In genomic region chr11:72576466-72577351, GRCm38 (mm10) we compare ENCODE assay signal across 8 mouse cellular contexts. TPM values are rescaled to one million over a fixed set of nuclear protein-coding genes. Genes with fewer than 3 reads are reported as not detected.
DNase-seq lines count a peak whose midpoint lies in the region; ATAC-seq and TF ChIP-seq lines count a peak whose summit lies in the region.

No protein-coding gene starts in this region.

- no peaks in the 10 kb centered on the region for H3K27me3 ChIP-seq in forebrain, embryonic 13.5 days
- H3K27me3 ChIP-seq in stomach, postnatal 0 days (ENCODE audit: control insufficient read depth, insufficient read depth, low read length), result no peaks in the 10 kb centered on the region

- peak; percentile 63 for DNase-seq in left cerebral cortex, postnatal 4 days
- DNase-seq in left cerebral cortex, postnatal 25 days (ENCODE audit: low spot score in 2 of 2), result no peak
- peak; percentile 22 for DNase-seq in kidney, postnatal 14 days
- peak; percentile 68 for DNase-seq in stomach, postnatal 0 days (ENCODE audit: low spot score)
- no peak for DNase-seq in left cerebral cortex, postnatal 14 days (ENCODE audit: low spot score in 2 of 2)

- H3K9me3 ChIP-seq in forebrain, embryonic 13.5 days (replicated peaks), result no peaks in the 10 kb centered on the region
- H3K9me3 ChIP-seq in stomach, postnatal 0 days (ENCODE audit: control insufficient read depth, low read length), result no peaks in the 10 kb centered on the region

- peak overlapping the region; percentile 35 for H3K4me3 ChIP-seq in bone marrow, adult 2 months (replicated peaks; ENCODE audit: control insufficient read depth, low read depth, low read length)
- H3K4me3 ChIP-seq in forebrain, embryonic 13.5 days, result peak overlapping the region; percentile 32
- H3K4me3 ChIP-seq in stomach, postnatal 0 days (ENCODE audit: low read depth, low read length), result peak overlapping the region; percentile 38

- TF ChIP-seq EP300 in stomach, postnatal 0 days (optimal IDR thresholded peaks at IDR 0.05), result no peak

- peak; percentile 70; the same call in 1 of the 2 replicates for ATAC-seq in forebrain, embryonic 13.5 days
- ATAC-seq in megakaryocyte, adult 5-6 weeks (ENCODE audit: poor library complexity, severe bottlenecking), result peak; percentile 35
- ATAC-seq in stomach, postnatal 0 days (ENCODE audit: low FRiP score, low TSS enrichment), result peak; percentile 58

- TF ChIP-seq CTCF in bone marrow, adult 2 months (IDR thresholded peaks at IDR 0.05; ENCODE audit: control insufficient read depth, insufficient read depth, low read length), result 0 out of 2 replicates have a peak, but pooled peaks have one; percentile 17
- peak; percentile 59 for TF ChIP-seq CTCF in stomach, postnatal 0 days (IDR thresholded peaks at IDR 0.05; ENCODE audit: low read depth)

- H3K4me1 ChIP-seq in bone marrow, adult 2 months (ENCODE audit: control insufficient read depth, insufficient read depth, low read length), result no peaks in the 10 kb centered on the region
- peaks cover 15% of the 10 kb centered on the region for H3K4me1 ChIP-seq in forebrain, embryonic 13.5 days
- H3K4me1 ChIP-seq in stomach, postnatal 0 days (replicated peaks; ENCODE audit: control insufficient read depth, insufficient read depth), result 0 out of 2 replicates have a peak, but pooled peaks cover 2% of the 10 kb centered on the region

- peak overlapping the region; percentile 63 for H3K4me2 ChIP-seq in forebrain, embryonic 13.5 days
- H3K4me2 ChIP-seq in stomach, postnatal 0 days (replicated peaks; ENCODE audit: low read depth), result peak overlapping the region; percentile 62

- H3K9ac ChIP-seq in forebrain, embryonic 13.5 days, result peak overlapping the region; percentile 56
- peak overlapping the region; percentile 18; the same call in 1 of the 2 replicates for H3K9ac ChIP-seq in stomach, postnatal 0 days (ENCODE audit: low read length)

- H3K36me3 ChIP-seq in forebrain, embryonic 13.5 days (ENCODE audit: poor library complexity, severe bottlenecking), result no peaks in the 10 kb centered on the region
- no peaks in the 10 kb centered on the region for H3K36me3 ChIP-seq in stomach, postnatal 0 days (ENCODE audit: control insufficient read depth, insufficient read depth, low read length)

- WGBS in bone marrow, adult 2 months, result 10% methylated on average over 24 of the region's 24 CpGs
- 1% methylated on average over 24 of the region's 24 CpGs for WGBS in forebrain, embryonic 13.5 days
- WGBS in stomach, postnatal 0 days, result 5% methylated on average over 24 of the region's 24 CpGs

- TF ChIP-seq POLR2A in bone marrow, adult 2 months (IDR thresholded peaks at IDR 0.05; ENCODE audit: borderline replicate concordance, control insufficient read depth, low read depth, low read length), result no peak

- H3K27ac ChIP-seq in bone marrow, adult 2 months (ENCODE audit: control insufficient read depth, insufficient read depth, low read depth, low read length, poor library complexity), result no peak overlapping the region
- peak overlapping the region; percentile 54; the same call in 1 of the 2 replicates for H3K27ac ChIP-seq in forebrain, embryonic 13.5 days
- no peak overlapping the region; the same call in 1 of the 2 replicates for H3K27ac ChIP-seq in stomach, postnatal 0 days (replicated peaks)

- intact Hi-C loops in left cerebral cortex, postnatal 4 days (cut with DNase I), result no loop called here
- intact Hi-C loops in left cerebral cortex, postnatal 25 days (cut with DNase I), result loop anchor here (10.0 kb wide), 2 partner anchors 218 to 318 kb away; partner anchors contain the start of genes Cyb5d2 and Zzef1
- intact Hi-C loops in left cerebral cortex, postnatal 14 days (cut with DNase I), result loop anchor here (10.0 kb wide), 1 partner anchor 248 kb away; no protein-coding TSS in a partner anchor

RNA-seq across cellular contexts. Expression of gene Spns3, which starts 26.4 kb away (rescaled TPM):
- under 1 TPM; 0.18 to 0.26 TPM for total RNA-seq in left cerebral cortex, postnatal 4 days (2021)
- total RNA-seq in left cerebral cortex, postnatal 25 days (2021), result under 1 TPM; 0.25 to 0.34 TPM
- 9.1 and 13.2 TPM in 2 replicates for polyA plus RNA-seq in bone marrow, adult 2 months (2011; ENCODE audit: insufficient read depth, insufficient read length, low replicate concordance, missing spikeins)
- polyA plus RNA-seq in forebrain, embryonic 13.5 days (2015; fragmentation: Nextera tagmentation; extraction: Ambion mirVana), result 0.14 TPM in 1 of 2 replicates, not detected in the other
- total RNA-seq in megakaryocyte, adult 5-6 weeks (2015), result 4.7 and 5.4 TPM in 2 replicates
- total RNA-seq in megakaryocyte, adult 5-6 weeks (2017), result 4.3 and 6.4 TPM in 2 replicates
- polyA plus RNA-seq in stomach, postnatal 0 days (2015; fragmentation: Nextera tagmentation; extraction: Ambion mirVana), result 0.75 and 1.0 TPM in 2 replicates
- under 1 TPM; 0.13 to 0.23 TPM for total RNA-seq in left cerebral cortex, postnatal 14 days (2021)

RNA-seq across cellular contexts. Expression of gene Ube2g1, which starts 30.4 kb away (rescaled TPM):
- total RNA-seq in left cerebral cortex, postnatal 4 days (2021), result 10 to 100 TPM; 65.6 to 72.0 TPM
- total RNA-seq in left cerebral cortex, postnatal 25 days (2021), result 10 to 100 TPM; 54.5 to 55.3 TPM
- 6.1 and 14.1 TPM in 2 replicates for polyA plus RNA-seq in bone marrow, adult 2 months (2011; ENCODE audit: insufficient read depth, insufficient read length, low replicate concordance, missing spikeins)
- polyA plus RNA-seq in forebrain, embryonic 13.5 days (2015; fragmentation: Nextera tagmentation; extraction: Ambion mirVana), result 100 and 104 TPM in 2 replicates
- 36.3 and 41.5 TPM in 2 replicates for total RNA-seq in megakaryocyte, adult 5-6 weeks (2015)
- total RNA-seq in megakaryocyte, adult 5-6 weeks (2017), result 22.4 and 28.0 TPM in 2 replicates
- 43.6 and 43.7 TPM in 2 replicates for polyA plus RNA-seq in stomach, postnatal 0 days (2015; fragmentation: Nextera tagmentation; extraction: Ambion mirVana)
- 10 to 100 TPM; 54.1 to 60.1 TPM for total RNA-seq in left cerebral cortex, postnatal 14 days (2021)

Comparison
In these comparisons a context has a peak if more than half of its experiments do, and no peak if none do; other contexts are left out.
1. DNase-seq: peak in left cerebral cortex, postnatal 4 days (single experiment), kidney, postnatal 14 days (single experiment) and stomach, postnatal 0 days (single experiment); none in left cerebral cortex, postnatal 25 days (0 of 2) and left cerebral cortex, postnatal 14 days (0 of 2).
2. Peak in every context shown above with its lines, with median percentiles within 50 percentile points of each other: H3K4me3 ChIP-seq and ATAC-seq.